Mouse (Mus musculus) C2C12 (cell line): Measurements from ENCODE around the gene Mrpl54.

ENCODE experiments used
- CTCF ChIP-seq: IDR thresholded peaks from one replicate; pipeline ENCODE4 v1.5.1; 2011; ENCODE audit not compliant: control insufficient read depth, insufficient read depth, insufficient read length
- MAX ChIP-seq: IDR thresholded peaks from one replicate; pipeline ENCODE4 v1.6.1; 2011; ENCODE audit warnings: mild to moderate bottlenecking, control low read depth
- MYOD1 ChIP-seq: IDR thresholded peaks from one replicate; pipeline ENCODE4 v1.6.1; 2011; ENCODE audit warnings: low read depth; ENCODE audit not compliant: control insufficient read depth, insufficient read length
- MYOG ChIP-seq: IDR thresholded peaks from one replicate; pipeline ENCODE4 v1.6.1; 2011; ENCODE audit not compliant: control insufficient read depth, insufficient read length; ENCODE audit errors: extremely low read depth
- USF1 ChIP-seq: IDR thresholded peaks from one replicate; pipeline ENCODE4 v1.6.1; 2011; ENCODE audit warnings: low read depth, mild to moderate bottlenecking, control low read depth, moderate library complexity

GRCm38 (mm10) chr10:81309571-81309970 lies 42.8 kb upstream of the Mrpl54 start:
- no peak for TF ChIP-seq CTCF
- TF ChIP-seq MAX, result no peak
- no peak for TF ChIP-seq MYOG
- no peak for TF ChIP-seq USF1
- TF ChIP-seq MYOD1, result no peak
